Mouse (Mus musculus) heart, embryonic 13.5 days (tissue): ENCODE data around the gene Grap2. TPM values are rescaled to one million over a fixed set of nuclear protein-coding genes. Genes with fewer than 3 reads are reported as not detected.

Experiments used
- ATAC-seq: fragments of 200-750 bp; cut with Nextera tagmentation; 2 replicates; pipeline ENCODE4 v1.8.0; 2017; ENCODE audit warnings: moderate TSS enrichment; ENCODE audit not compliant: insufficient number of reproducible peaks, low FRiP score, low TSS enrichment; ENCODE audit errors: extremely low read depth
- H3K27ac ChIP-seq: fragments of 300-500 bp; sonication (generic); replicated peaks from 2 replicates; pipeline ENCODE4 v1.5.1; 2015; ENCODE audit warnings: moderate library complexity, mild to moderate bottlenecking, inconsistent platforms
- H3K27me3 ChIP-seq: fragments of 300-500 bp; sonication (generic); replicated peaks from 2 replicates; pipeline ENCODE4 v1.6.1; 2015; ENCODE audit warnings: mild to moderate bottlenecking, inconsistent platforms
- H3K36me3 ChIP-seq: fragments of 300-500 bp; sonication (generic); 2 replicates; pipeline ENCODE4 v1.6.1; 2015; ENCODE audit warnings: mild to moderate bottlenecking, inconsistent platforms
- H3K4me1 ChIP-seq: fragments of 300-500 bp; sonication (generic); 2 replicates; pipeline ENCODE4 v1.6.1; 2015; ENCODE audit warnings: inconsistent platforms
- H3K4me2 ChIP-seq: fragments of 300-500 bp; sonication (generic); 2 replicates; pipeline ENCODE4 v1.6.1; 2015; ENCODE audit warnings: inconsistent platforms, mild to moderate bottlenecking, moderate library complexity
- H3K4me3 ChIP-seq: fragments of 300-500 bp; sonication (generic); 2 replicates; pipeline ENCODE4 v1.5.1; 2015; ENCODE audit warnings: moderate library complexity, mild to moderate bottlenecking, inconsistent platforms
- H3K9ac ChIP-seq: fragments of 300-500 bp; sonication (generic); 2 replicates; pipeline ENCODE4 v1.6.1; 2015; ENCODE audit warnings: inconsistent platforms, mild to moderate bottlenecking, moderate library complexity
- H3K9me3 ChIP-seq: fragments of 300-500 bp; sonication (generic); 2 replicates; pipeline ENCODE4 v1.6.1; 2016; ENCODE audit warnings: inconsistent platforms
- WGBS: fragments of 180-500 bp; shearing (Covaris S2); methylation state at CpG from one replicate; pipeline ENCODE4 v1.1.7; 2015; ENCODE audit warnings: mixed read lengths; 5-methylcytosine and 5-hydroxymethylcytosine counted together
- polyA plus RNA-seq: library from polyadenylated mRNA; unstranded; fragments of >200 nt; fragmentation: Nextera tagmentation; extraction: Ambion mirVana; gene quantifications from 2 replicates; pipeline ENCODE4 v1.2.1, GENCODE M21; 2015

The Grap2 gene
- polyA plus RNA-seq, 1 experiment from 2014 or later: 8.8 TPM

- H3K4me1 ChIP-seq: peaks cover 27% of the 10 kb centered on the region
- H3K36me3 ChIP-seq: no peaks in the 10 kb centered on the region
- no peak overlapping the region for H3K9ac ChIP-seq
- no peak overlapping the region for H3K4me2 ChIP-seq
- ATAC-seq: no peak
- 74% methylated on average over 2 of the region's 2 CpGs for WGBS
- H3K27ac ChIP-seq: no peak overlapping the region
- no peaks in the 10 kb centered on the region for H3K9me3 ChIP-seq
- H3K4me3 ChIP-seq: no peak overlapping the region
- H3K27me3 ChIP-seq: peaks cover 7% of the 10 kb centered on the region
These were observed 69.5 kb downstream of the Grap2 start for GRCm38 (mm10) chr15:80641702-80642435.

GRCm38 (mm10) chr15:80645006-80645797, 72.8 kb downstream of the Grap2 start:
- Histone ChIP-seq H3K36me3 (no peaks in the 10 kb centered on the region), H3K27ac (no peak overlapping the region), H3K4me2 (no peak overlapping the region), H3K4me3 (no peak overlapping the region), H3K9ac (no peak overlapping the region), H3K4me1 (peaks cover 11% of the 10 kb centered on the region), H3K9me3 (no peaks in the 10 kb centered on the region), H3K27me3 (peaks cover 20% of the 10 kb centered on the region)
- ATAC-seq: no peak
- WGBS: 73% methylated on average over 17 of the region's 17 CpGs

- peaks cover 14% of the 10 kb centered on the region for H3K4me1 ChIP-seq
- 64% methylated on average over 15 of the region's 15 CpGs for WGBS
- H3K4me2 ChIP-seq: no peak overlapping the region
- H3K27ac ChIP-seq: no peak overlapping the region
- no peak for ATAC-seq
- peaks cover 34% of the 10 kb centered on the region for H3K27me3 ChIP-seq
- no peak overlapping the region for H3K4me3 ChIP-seq
- no peaks in the 10 kb centered on the region for H3K36me3 ChIP-seq
- no peak overlapping the region for H3K9ac ChIP-seq
- H3K9me3 ChIP-seq: no peaks in the 10 kb centered on the region
These were observed 76.7 kb downstream of the Grap2 start for GRCm38 (mm10) chr15:80648977-80649606.

- Histone ChIP-seq H3K4me1 (peaks cover 11% of the 10 kb centered on the region), H3K9ac (no peak overlapping the region), H3K4me2 (no peak overlapping the region), H3K27ac (no peak overlapping the region), H3K4me3 (no peak overlapping the region), H3K27me3 (peaks cover 41% of the 10 kb centered on the region), H3K9me3 (no peaks in the 10 kb centered on the region), H3K36me3 (no peaks in the 10 kb centered on the region)
- no peak for ATAC-seq
- WGBS: 76% methylated on average over 2 of the region's 2 CpGs
These were observed 78.0 kb downstream of the Grap2 start for GRCm38 (mm10) chr15:80650412-80650811.

GRCm38 (mm10) chr15:80653865-80654264, 81.5 kb downstream of the Grap2 start:
- H3K4me3 ChIP-seq: no peak overlapping the region
- no peak overlapping the region for H3K9ac ChIP-seq
- 54% methylated on average over 8 of the region's 8 CpGs for WGBS
- peaks cover 7% of the 10 kb centered on the region for H3K4me1 ChIP-seq
- no peak overlapping the region for H3K27ac ChIP-seq
- no peak for ATAC-seq
- no peaks in the 10 kb centered on the region for H3K9me3 ChIP-seq
- no peaks in the 10 kb centered on the region for H3K36me3 ChIP-seq
- peaks cover 38% of the 10 kb centered on the region for H3K27me3 ChIP-seq
- H3K4me2 ChIP-seq: no peak overlapping the region

GRCm38 (mm10) chr15:80658815-80659471, 86.5 kb downstream of the Grap2 start:
- ATAC-seq: no peak
- 70% methylated on average over 6 of the region's 6 CpGs for WGBS
- Histone ChIP-seq H3K36me3 (no peaks in the 10 kb centered on the region), H3K9ac (no peak overlapping the region), H3K4me3 (no peak overlapping the region), H3K4me1 (peaks cover 9% of the 10 kb centered on the region), H3K27me3 (peaks cover 31% of the 10 kb centered on the region; the same call in 1 of the 2 replicates), H3K9me3 (no peaks in the 10 kb centered on the region), H3K27ac (no peak overlapping the region), H3K4me2 (no peak overlapping the region)

GRCm38 (mm10) chr15:80660963-80661362, 88.6 kb downstream of the Grap2 start:
- peaks cover 23% of the 10 kb centered on the region; the same call in 1 of the 2 replicates for H3K27me3 ChIP-seq
- ATAC-seq: no peak
- H3K4me2 ChIP-seq: no peak overlapping the region
- no peak overlapping the region for H3K27ac ChIP-seq
- no peaks in the 10 kb centered on the region for H3K36me3 ChIP-seq
- 54% methylated on average over 4 of the region's 4 CpGs for WGBS
- peaks cover 13% of the 10 kb centered on the region for H3K4me1 ChIP-seq
- no peak overlapping the region for H3K9ac ChIP-seq
- no peaks in the 10 kb centered on the region for H3K9me3 ChIP-seq
- no peak overlapping the region for H3K4me3 ChIP-seq

- Histone ChIP-seq H3K4me1 (peaks cover 11% of the 10 kb centered on the region), H3K36me3 (no peaks in the 10 kb centered on the region), H3K9me3 (peaks cover 9% of the 10 kb centered on the region; the same call in 1 of the 2 replicates), H3K27ac (no peak overlapping the region), H3K9ac (no peak overlapping the region), H3K4me2 (no peak overlapping the region), H3K4me3 (no peak overlapping the region), H3K27me3 (peaks cover 18% of the 10 kb centered on the region; the same call in 1 of the 2 replicates)
- WGBS: 42% methylated on average over 4 of the region's 4 CpGs
- no peak for ATAC-seq
These were observed 92.0 kb downstream of the Grap2 start for GRCm38 (mm10) chr15:80664444-80664843.

GRCm38 (mm10) chr15:80671295-80672252, 99.2 kb downstream of the Grap2 start, which contains the start of gene Fam83f:
Gene Fam83f, plus strand, starts transcription at chr15:80671847.
- Histone ChIP-seq H3K27ac (no peak within 1 kb of the TSS), H3K4me1 (peaks cover 18% of the 10 kb centered on the region), H3K4me2 (peak within 1 kb of the TSS; percentile 85), H3K9ac (peak within 1 kb of the TSS; percentile 75), H3K27me3 (peaks cover 62% of the 10 kb centered on the region), H3K9me3 (peaks cover 9% of the 10 kb centered on the region; the same call in 1 of the 2 replicates), H3K4me3 (peak within 1 kb of the TSS; percentile 55), H3K36me3 (no peaks in the 10 kb centered on the region)
- ATAC-seq: no peak
- WGBS: 6% methylated on average over 85 of the region's 85 CpGs

- Histone ChIP-seq H3K9ac (no peak overlapping the region), H3K4me3 (no peak overlapping the region), H3K36me3 (no peaks in the 10 kb centered on the region), H3K4me1 (peaks cover 18% of the 10 kb centered on the region), H3K9me3 (no peaks in the 10 kb centered on the region), H3K4me2 (no peak overlapping the region), H3K27ac (no peak overlapping the region), H3K27me3 (peaks cover 68% of the 10 kb centered on the region)
- WGBS: 25% methylated on average over 2 of the region's 2 CpGs
- ATAC-seq: no peak
These were observed 100.4 kb downstream of the Grap2 start for GRCm38 (mm10) chr15:80672810-80673209.
